Mouse (Mus musculus): ENCODE measurements around the gene Gm12166.

Gm12166 gene

DNA sequence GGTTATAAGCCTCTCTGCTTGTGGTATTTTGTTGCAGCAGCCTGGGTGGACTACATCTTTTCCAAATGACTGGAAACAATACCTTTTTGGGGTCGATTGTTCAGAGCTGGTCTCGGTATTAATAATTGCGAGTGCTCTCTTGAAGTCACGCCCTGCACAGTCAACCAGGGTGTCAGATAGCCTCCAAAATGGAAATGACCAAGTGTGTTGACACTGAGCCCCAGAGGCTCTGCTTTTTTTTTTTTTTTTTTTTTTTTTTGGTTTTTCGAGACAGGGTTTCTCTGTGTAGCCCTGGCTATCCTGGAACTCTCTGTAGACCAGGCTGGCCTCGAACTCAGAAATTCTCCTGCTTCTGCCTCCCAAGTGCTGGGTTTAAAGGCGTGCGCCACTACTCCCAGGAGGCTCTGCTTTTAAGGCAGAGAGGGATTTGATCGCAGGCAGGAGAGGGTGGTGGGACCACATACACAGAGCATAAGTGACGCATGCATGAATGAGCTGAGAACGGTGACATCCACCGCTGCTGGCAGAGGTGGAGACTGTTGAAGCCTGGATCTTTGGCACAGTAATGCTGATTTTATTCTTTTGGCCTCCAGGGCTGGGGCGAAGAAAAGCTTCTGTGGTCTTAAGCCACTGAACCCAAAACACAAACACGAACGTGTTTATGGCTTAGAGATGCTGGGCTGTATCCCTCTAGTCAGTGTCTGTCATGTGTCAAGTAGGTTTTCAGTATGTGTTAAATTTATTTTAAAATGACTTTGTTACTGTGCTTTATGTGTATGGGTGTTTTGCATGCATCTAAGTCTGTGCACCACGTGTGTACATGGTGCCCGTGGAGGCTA, 21.9 kb upstream of the Gm12166 start:
- in situ Hi-C loops (cut with MboI; ENCODE audit: low sequenced_read_pairs), result no loop called here

DNA sequence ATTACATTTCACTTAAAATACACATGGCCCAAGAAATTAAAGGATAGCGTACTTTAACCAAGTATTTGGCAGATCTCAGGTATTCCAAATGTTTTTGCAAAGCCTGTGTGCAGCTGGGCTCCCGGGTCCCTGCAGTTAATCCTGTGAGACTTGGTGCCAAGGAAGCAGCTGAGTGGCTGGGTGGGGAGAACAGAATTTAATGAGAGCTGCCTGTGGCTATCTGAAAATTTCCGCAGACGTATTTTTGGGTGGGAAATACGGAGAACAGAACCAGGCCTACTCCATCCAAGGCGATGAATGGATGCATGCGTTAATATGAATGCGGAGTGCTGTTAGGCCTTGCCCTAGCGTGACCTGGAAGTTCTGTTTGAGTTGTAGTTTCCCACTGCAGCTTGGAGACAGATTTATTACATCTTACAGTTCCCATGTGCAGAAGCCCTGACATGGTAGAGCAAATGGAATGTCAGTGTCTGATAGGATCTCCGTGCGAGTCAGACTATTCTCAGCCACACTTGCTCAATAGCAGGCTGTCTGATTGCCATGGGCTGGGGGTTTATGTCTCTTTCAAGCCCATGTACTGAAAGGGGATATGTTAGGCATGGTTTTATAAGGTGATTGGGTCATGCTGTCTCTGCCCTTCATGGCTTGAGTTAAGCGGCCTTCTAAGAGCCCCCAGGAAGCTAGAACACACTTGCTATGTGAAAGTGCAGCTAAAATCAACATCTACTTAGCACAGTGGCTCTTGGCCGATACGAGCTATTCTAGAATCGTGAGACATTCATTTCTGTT, 21.1 kb upstream of the Gm12166 start:
- in situ Hi-C loops (cut with MboI; ENCODE audit: low sequenced_read_pairs), result no loop called here

DNA sequence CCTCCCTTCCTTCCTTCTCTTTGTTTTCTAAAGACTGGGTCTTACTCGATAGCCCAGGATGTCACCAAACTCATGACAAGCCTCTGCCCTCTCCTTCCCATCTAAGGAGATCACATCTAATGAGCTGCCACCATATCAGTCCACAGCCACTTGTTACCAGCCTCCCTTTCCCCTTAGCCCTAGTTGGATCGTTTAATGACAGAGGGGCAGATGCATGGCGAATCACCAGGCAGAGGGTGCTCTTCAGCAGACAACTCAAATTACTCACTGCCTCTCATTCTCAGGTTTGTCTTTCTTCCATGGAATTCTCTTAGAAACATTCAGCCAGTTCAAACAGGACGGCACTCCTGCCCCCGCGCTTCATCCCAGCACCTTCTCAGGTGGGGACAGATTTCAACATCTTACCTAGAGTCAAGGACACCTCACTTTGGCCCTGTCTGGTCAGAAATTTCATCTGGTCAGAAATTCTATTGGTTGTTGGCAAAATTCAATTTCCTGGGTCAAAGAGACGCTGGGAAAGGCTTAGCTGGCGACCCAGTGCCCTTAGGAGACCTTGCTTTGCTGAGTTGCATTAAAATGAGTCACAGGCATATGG, 20.4 kb upstream of the Gm12166 start:
- in situ Hi-C loops (cut with MboI; ENCODE audit: low sequenced_read_pairs), result no loop called here

DNA sequence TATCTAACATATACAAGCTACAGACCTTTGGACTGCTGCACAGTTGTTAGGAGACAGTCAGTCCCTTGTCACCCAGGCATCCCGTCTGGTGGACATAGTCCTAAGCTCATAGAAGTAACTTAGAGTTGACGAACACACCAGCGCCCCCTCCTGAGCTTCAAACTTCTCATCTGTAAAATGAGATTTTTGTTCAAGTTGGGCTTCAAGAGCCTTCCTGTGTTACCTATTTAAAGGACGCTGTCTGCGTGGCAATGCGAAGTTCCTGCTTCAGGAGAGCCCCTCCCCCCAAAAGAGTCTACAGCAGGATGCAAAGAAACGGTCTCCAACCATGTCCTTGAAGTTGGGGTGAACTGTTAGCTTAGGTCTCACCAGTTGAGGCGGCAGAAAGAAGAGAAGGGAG, 18.7 kb upstream of the Gm12166 start:
- in situ Hi-C loops (cut with MboI; ENCODE audit: low sequenced_read_pairs), result no loop called here

DNA sequence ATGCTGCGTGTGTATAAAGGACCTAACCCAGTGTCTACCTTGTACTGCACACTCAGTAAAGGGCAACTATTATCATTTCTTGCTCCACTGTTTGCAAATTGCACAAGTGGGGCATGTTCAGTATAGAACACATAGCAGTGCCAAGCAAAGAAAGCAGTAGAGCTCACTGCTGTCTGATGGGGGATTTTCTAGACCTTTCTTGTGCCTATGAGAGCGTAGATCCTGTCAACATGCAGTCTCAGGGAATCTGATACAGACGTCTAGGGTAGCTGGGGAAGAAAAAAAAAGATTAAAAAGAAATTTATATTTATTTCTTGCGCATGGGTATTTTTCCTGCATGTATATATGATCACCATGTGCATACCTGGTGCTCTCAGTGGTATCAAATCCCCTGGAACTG, 18.0 kb upstream of the Gm12166 start:
- in situ Hi-C loops (cut with MboI; ENCODE audit: low sequenced_read_pairs), result no loop called here

DNA sequence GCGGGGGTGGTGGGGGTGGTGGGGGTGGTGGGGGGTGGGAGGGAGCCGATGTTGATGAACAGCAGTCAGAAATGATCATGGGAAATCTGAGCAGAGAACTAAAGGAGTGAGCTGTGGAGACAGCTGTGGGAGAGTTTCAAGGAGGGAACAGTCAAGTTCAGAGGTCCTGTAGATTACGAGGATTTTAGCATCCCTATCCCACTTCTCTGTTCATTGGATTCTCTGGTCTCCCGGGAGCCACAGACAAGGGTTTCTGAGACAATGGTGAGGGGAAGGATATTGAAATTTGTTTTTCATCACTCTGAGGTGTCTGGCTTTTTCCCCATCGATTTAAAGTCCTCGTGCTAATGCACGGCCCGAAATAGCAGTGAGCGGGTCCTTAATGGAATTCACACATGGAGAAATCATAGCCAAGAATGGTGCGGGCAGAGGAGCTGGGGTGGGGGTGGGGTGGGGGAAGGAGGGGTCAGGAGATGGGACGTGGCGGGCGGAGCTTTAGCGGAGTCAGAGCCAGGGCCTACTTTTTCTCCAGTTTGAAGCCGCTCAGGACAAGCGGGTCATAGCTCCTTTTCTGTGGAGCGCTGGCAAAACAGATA, 17.4 kb upstream of the Gm12166 start:
- in situ Hi-C loops (cut with MboI; ENCODE audit: low sequenced_read_pairs), result no loop called here

DNA sequence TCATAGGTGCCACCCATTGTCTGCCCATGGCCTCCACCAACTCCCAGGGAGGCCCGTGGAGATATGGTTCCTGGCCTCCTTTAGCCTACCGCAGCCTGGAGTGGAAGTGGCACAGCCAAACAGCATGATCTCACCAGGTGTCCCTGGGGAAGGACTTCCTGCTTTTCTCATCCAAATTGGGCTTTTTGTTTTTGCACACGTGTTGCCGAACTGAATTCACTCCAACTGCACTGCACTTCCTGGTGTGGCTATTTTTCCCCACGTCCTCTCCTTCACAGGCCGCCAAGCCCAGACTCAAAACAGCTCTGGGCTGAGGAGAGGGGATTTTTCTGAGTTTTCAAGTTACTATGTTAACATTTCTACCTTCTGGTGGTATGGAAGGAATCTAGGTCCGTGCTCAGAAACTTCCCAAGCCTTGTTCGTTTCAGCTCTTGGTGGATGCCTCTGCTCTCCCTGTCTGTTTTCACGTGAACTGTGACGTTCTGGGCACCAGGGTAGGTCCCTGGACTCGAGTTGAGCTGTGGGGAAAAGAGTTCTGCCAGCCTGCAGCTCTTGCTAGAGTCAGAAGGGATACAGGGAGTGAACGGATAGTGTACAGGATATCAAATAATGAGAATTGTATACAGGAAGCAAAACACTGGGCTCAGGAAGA, 16.8 kb upstream of the Gm12166 start:
- in situ Hi-C loops (cut with MboI; ENCODE audit: low sequenced_read_pairs), result no loop called here

DNA sequence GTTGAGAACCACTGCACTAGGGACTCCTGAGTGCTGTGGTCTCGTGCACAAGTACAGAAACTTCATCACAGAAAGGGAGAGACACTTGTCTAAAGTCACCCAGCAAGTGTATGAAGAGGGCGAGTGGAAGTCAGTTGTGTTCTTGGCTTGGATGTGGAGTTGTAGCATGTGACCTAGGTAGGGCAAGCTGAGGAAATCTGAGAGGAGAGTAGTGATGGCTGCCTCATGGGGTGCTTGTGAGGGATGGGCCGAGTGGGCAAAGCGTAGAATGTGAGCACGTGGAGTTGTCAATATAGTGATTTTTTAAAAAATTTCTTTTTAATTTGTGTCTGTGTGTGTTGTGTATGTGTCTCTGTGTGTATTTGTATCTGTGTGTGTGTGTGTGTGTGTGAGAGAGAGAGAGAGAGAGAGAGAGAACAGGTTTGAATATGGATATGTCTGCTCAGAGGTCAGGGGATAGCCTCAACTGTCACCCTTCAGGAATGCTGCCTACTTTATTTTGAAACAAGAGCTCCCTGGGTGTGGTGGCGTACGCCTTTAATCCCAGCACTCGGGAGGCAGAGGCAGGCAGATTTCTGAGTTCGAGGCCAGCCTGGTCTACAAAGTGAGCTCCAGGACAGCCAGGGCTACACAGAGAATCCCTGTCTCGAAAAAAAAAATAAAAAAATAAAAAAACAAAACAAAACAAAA, 15.4 kb upstream of the Gm12166 start:
- in situ Hi-C loops (cut with MboI; ENCODE audit: low sequenced_read_pairs), result no loop called here

DNA sequence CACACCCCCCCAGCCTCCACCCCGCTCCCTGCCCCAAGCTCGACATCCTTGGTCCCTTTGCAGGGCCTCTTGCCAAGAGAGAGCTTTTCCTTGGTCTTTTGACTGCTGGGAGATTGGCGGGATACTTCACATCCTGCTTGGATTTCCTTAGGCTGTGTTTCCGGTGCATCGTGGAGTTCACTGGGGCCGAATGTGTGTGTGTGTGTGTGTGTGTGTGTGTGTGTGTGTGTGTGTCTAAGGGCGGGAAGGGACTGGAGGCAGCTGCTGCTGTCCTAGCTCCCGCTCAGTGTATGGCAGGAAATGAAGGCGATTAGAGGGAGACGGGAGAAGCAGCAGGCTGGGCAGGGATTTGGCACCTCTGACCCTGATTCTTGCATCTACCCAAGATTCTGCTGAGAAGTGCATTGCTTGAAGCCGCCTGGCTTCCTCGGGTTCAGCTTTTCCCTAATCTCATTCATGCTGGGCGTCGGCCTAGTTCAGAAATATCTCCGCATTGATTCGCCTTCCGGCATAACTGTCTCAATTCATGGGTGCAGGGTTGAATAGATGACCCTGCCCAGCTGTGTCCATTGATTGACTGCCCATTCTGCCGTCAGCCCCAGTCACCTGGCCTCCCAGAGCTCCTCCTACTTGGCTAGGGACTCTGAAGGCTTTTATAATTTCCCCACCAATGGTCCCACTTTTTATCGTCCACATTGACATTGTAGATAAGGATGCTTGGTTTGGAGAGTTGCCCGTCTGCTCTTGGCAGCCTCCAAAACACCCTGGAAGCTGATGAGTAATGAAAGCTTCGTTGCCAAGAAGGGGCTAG, 13.3 kb upstream of the Gm12166 start:
- in situ Hi-C loops (cut with MboI; ENCODE audit: low sequenced_read_pairs), result no loop called here

DNA sequence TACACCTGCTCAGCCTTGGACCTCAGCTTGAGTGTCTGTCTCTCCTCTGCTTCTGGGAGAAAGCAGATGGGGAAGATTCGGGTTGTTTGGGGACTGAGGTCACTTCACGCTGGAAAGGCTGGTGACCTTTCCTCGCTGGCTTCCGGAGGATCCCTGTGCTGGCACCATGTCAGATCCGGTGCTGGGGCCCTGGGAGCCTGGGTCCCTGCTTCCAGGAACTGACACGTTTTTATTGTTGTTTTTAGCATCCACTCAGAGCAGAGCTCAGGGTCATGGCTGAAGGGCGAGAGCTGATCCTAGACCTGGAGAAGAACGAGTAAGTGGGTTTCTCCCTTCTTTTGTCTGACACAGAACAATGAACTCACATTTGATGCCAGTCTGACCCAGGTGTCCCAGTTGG, 12.6 kb upstream of the Gm12166 start:
- in situ Hi-C loops (cut with MboI; ENCODE audit: low sequenced_read_pairs), result no loop called here

DNA sequence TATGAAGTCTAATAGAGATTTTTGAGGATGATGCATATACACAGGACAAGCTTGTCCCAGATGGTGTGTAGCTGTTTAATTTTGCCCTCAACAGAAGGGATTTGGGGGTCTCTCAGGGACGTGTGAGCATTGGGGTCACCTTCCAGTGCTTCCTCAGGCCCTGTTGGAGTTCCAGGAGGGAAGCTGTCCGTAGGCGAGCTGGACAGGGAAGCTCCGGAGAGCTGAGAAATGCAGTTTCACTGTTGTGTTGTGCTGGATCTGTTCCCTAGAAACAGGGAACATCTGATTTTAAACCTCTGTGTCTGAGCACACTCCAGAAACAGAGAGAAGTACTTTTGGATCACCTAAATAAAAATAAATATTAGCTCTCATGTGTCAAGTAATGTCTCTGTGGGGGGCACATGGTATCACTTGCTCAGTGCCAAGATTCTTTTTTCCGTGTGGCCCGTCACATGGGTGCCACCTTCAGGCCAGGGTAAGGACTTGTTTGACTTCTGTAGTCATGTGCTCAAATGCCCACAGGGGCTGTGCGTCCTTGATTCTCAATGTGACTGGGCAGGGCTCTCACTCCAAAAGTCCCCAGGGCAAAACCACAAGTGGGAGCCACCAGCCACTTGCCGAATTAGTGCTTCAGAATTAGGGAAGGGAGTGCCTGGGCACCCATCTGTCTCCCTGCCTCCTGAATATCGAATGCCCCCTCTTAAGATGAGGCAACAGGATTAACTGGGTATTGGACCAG, 11.0 kb upstream of the Gm12166 start:
- in situ Hi-C loops (cut with MboI; ENCODE audit: low sequenced_read_pairs), result no loop called here

DNA sequence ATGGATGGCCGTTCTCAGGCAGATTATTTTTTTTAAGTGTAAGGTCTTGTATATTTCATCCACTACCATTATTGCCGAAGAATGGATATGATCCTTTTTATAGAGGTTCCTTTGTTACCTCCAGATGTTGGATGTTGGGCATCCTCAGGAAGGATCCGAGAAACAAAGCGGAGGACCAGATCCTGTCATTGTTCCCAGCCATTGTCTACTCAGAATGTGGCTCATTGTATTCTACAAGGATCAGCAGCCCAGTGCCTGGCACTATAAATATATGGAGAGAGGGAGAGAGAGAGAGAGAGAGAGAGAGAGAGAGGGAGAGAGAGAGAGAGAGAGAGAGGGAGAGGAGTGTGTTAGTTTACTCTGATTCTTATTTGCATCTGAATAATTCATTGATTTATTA, 10.4 kb upstream of the Gm12166 start:
- in situ Hi-C loops (cut with MboI; ENCODE audit: low sequenced_read_pairs), result no loop called here

DNA sequence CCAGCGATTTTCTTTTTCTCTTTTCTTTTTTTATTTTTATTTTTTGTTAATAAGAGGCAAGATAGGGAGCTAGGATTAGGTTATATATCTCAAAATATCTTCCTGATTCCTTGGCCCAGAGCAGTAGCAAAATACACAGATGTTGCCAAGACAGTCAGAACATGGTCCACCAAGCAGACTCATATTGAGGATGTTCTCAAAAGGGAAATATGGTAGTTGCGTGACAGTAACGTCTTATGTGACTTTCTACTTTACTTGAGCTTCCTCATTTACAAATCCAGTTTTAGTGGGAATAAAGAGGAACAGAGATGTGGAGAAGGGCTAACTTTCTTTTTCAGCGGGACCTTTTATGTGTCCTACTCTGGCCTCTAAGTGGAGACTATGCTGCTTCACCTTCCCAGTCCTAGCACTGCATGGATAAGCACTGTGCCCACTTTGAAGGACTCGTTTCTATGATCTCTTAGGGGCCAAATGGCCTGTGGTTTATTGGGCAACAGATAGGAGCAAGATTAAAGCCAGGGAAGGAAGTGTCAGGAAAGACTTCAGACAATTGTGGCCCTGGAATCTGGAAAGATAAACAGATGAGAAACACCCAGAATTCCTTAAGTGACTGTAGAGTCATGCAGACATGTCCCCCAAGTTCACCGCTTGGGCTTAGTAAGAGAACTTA, 9.8 kb upstream of the Gm12166 start:
- in situ Hi-C loops (cut with MboI; ENCODE audit: low sequenced_read_pairs), result no loop called here

DNA sequence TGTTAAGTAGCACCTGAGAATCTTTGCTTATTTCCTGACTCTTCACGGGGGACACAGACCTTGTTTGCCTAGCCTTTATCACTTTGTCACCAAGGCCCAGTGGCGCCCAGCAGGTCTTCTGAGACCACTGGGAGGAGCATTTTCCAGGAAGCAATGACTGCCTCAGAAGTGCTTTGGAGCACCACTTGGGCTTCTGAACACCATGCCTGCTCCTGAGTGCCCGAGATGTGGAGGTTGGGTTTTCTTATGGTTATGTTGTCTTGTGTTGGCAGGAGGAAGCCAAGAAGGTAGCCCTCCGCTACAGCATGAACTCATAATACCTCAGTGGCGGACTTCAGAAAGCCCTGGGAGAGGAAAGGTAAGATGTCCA, 8.5 kb upstream of the Gm12166 start:
- in situ Hi-C loops (cut with MboI; ENCODE audit: low sequenced_read_pairs), result no loop called here

DNA sequence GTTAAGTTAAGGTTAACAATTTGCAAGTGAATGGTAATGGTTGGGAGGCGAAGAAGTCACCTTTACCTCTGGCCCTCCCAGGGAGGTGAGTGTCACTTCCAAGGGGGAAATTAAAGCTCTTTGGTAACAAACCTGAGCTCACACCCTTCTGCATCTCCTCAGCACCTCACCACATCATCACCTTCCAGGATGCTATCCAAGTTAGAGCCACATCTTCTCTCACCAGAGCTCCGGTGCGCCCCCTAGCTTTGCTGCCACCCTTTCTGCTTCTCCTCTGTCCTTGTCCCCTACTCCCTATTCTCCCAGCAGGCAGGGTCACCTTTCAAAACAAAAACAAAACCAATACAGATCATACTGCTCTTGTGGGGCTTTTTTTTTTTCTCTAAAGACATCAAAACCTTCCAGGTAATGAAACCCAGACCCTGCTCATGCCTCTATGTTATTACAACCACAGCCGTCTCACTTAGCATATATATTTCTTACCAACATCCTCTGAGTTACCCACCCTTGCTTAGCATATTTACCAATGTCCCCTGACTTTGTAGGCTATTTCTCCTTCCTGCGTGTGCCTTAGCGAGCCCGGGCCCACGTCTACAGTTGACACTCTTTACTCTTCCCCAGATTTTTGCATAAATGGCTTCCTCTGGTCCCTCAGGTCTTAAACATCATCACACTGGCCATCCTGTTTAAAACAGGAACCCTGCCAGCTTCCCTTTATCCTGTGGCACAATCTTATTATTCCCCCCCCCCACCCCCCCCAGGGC, 7.9 kb upstream of the Gm12166 start:
- in situ Hi-C loops (cut with MboI; ENCODE audit: low sequenced_read_pairs), result no loop called here

DNA sequence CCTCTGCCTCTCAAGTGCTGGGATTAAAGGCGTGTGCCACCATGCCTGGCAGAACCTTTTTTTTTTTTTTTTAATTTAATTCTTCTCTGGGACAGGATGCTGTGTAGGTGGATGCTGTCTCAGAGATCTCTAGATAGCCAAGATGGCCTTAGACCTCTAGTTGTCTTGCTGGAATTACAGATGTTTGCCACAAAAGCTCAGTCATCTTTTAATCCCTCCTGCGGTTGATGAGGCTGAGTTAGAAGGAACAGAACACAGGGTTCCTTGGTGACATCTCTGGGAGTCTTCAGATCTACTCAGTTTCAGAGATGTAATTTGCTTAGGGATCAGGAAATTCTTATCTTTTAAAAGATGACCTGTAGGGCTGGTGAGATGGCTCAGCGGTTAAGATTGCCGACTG, 6.8 kb upstream of the Gm12166 start:
- in situ Hi-C loops (cut with MboI; ENCODE audit: low sequenced_read_pairs), result no loop called here

DNA sequence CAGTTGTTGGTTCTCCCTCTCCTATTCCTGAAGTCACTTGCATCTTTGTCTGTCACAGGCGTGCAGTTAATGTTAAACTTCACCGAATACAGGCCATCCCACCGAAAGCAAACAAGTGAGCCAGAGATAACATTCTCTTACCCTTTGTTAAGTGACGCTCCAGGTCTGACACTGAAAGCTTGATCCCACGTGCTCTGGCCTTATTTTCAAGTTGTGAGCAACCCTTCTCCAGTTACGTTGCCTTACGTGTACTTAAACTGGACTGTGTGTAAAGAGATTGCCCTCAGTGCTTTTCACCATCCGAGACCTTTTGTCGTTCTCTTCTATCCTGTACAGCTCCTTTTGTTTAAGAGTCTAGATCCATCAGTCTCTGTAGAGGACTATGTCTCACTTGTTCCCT, 5.9 kb upstream of the Gm12166 start:
- in situ Hi-C loops (cut with MboI; ENCODE audit: low sequenced_read_pairs), result no loop called here

All from CH12F3 (cell line).